Mouse (Mus musculus): ENCODE measurements at regions not wholly inside any gene's neighbourhood (a gene's known extent, or its start where the extent isn't known, plus 50 kb on each side); places are given as distances from the start of the nearest gene placed in this dataset.

- 60% methylated on average over 6 of the region's 6 CpGs for WGBS
- no peak overlapping the region for H3K4me3 ChIP-seq (ENCODE audit: insufficient read depth, low read depth, low read length)
- no peak for DNase-seq (ENCODE audit: extremely low read depth, low read depth, low spot score)
These were observed 217.5 kb downstream of the Mex3b start for GRCm38 (mm10) chr7:83084496-83085082.

GRCm38 (mm10) chr7:83085547-83086158, 218.5 kb downstream of the Mex3b start:
- DNase-seq (ENCODE audit: extremely low read depth, low read depth, low spot score), result no peak
- no peak overlapping the region for H3K4me3 ChIP-seq (ENCODE audit: insufficient read depth, low read depth, low read length)
- H3K27me3 ChIP-seq (ENCODE audit: control insufficient read depth, insufficient read depth, low read length), result no peaks in the 10 kb centered on the region
- no peak overlapping the region for H3K27ac ChIP-seq (replicated peaks; ENCODE audit: insufficient read depth, low read depth, low read length)
- no peak for TF ChIP-seq CTCF (IDR thresholded peaks at IDR 0.05; ENCODE audit: low read depth, low read length)
- TF ChIP-seq POLR2A (IDR thresholded peaks at IDR 0.05; ENCODE audit: extremely low read depth, insufficient read depth, low read length), result no peak
- H3K9ac ChIP-seq (ENCODE audit: low read depth, low read length), result no peak overlapping the region
- WGBS, result 78% methylated on average over 4 of the region's 4 CpGs
- no peaks in the 10 kb centered on the region for H3K36me3 ChIP-seq (ENCODE audit: control insufficient read depth, insufficient read depth, low read length)
- no peaks in the 10 kb centered on the region for H3K4me1 ChIP-seq (ENCODE audit: control insufficient read depth, insufficient read depth, low read length)
- H3K79me2 ChIP-seq (ENCODE audit: control insufficient read depth, insufficient read depth, low read length), result no peaks in the 10 kb centered on the region

More at GRCm38 (mm10) chr7:83084496-83085082, 217.5 kb downstream of the Mex3b start:
- TF ChIP-seq POLR2A (IDR thresholded peaks at IDR 0.05; ENCODE audit: extremely low read depth, insufficient read depth, low read length), result no peak
- no peak for TF ChIP-seq CTCF (IDR thresholded peaks at IDR 0.05; ENCODE audit: low read depth, low read length)
- Histone ChIP-seq H3K27ac (replicated peaks; ENCODE audit: insufficient read depth, low read depth, low read length) (no peak overlapping the region), H3K79me2 (ENCODE audit: control insufficient read depth, insufficient read depth, low read length) (no peaks in the 10 kb centered on the region), H3K9ac (ENCODE audit: low read depth, low read length) (no peak overlapping the region), H3K27me3 (ENCODE audit: control insufficient read depth, insufficient read depth, low read length) (no peaks in the 10 kb centered on the region), H3K36me3 (ENCODE audit: control insufficient read depth, insufficient read depth, low read length) (no peaks in the 10 kb centered on the region), H3K4me1 (ENCODE audit: control insufficient read depth, insufficient read depth, low read length) (no peaks in the 10 kb centered on the region)

- Histone ChIP-seq H3K4me1 (ENCODE audit: control insufficient read depth, insufficient read depth, low read length) (no peaks in the 10 kb centered on the region), H3K9ac (ENCODE audit: low read depth, low read length) (no peak overlapping the region), H3K4me3 (ENCODE audit: insufficient read depth, low read depth, low read length) (no peak overlapping the region), H3K27me3 (ENCODE audit: control insufficient read depth, insufficient read depth, low read length) (no peaks in the 10 kb centered on the region), H3K79me2 (ENCODE audit: control insufficient read depth, insufficient read depth, low read length) (no peaks in the 10 kb centered on the region), H3K36me3 (ENCODE audit: control insufficient read depth, insufficient read depth, low read length) (no peaks in the 10 kb centered on the region), H3K27ac (replicated peaks; ENCODE audit: insufficient read depth, low read depth, low read length) (no peak overlapping the region)
- no peak for DNase-seq (ENCODE audit: extremely low read depth, low read depth, low spot score)
- TF ChIP-seq CTCF (IDR thresholded peaks at IDR 0.05; ENCODE audit: low read depth, low read length), result no peak
- TF ChIP-seq POLR2A (IDR thresholded peaks at IDR 0.05; ENCODE audit: extremely low read depth, insufficient read depth, low read length), result no peak
- 71% methylated on average over 4 of the region's 4 CpGs for WGBS
These were observed 220.3 kb downstream of the Mex3b start for GRCm38 (mm10) chr7:83087408-83087807.

GRCm38 (mm10) chr7:83088125-83088524, 221.0 kb downstream of the Mex3b start:
- no peaks in the 10 kb centered on the region for H3K79me2 ChIP-seq (ENCODE audit: control insufficient read depth, insufficient read depth, low read length)
- no peak for TF ChIP-seq CTCF (IDR thresholded peaks at IDR 0.05; ENCODE audit: low read depth, low read length)
- no peak for TF ChIP-seq POLR2A (IDR thresholded peaks at IDR 0.05; ENCODE audit: extremely low read depth, insufficient read depth, low read length)
- no peaks in the 10 kb centered on the region for H3K4me1 ChIP-seq (ENCODE audit: control insufficient read depth, insufficient read depth, low read length)
- no peak overlapping the region for H3K4me3 ChIP-seq (ENCODE audit: insufficient read depth, low read depth, low read length)
- H3K9ac ChIP-seq (ENCODE audit: low read depth, low read length), result no peak overlapping the region
- no peak for DNase-seq (ENCODE audit: extremely low read depth, low read depth, low spot score)
- no peaks in the 10 kb centered on the region for H3K27me3 ChIP-seq (ENCODE audit: control insufficient read depth, insufficient read depth, low read length)
- H3K27ac ChIP-seq (replicated peaks; ENCODE audit: insufficient read depth, low read depth, low read length), result no peak overlapping the region
- WGBS, result 47% methylated on average over 4 of the region's 4 CpGs
- no peaks in the 10 kb centered on the region for H3K36me3 ChIP-seq (ENCODE audit: control insufficient read depth, insufficient read depth, low read length)

GRCm38 (mm10) chr7:83089330-83089982, 222.3 kb downstream of the Mex3b start:
- TF ChIP-seq CTCF (IDR thresholded peaks at IDR 0.05; ENCODE audit: low read depth, low read length) (no peak), POLR2A (IDR thresholded peaks at IDR 0.05; ENCODE audit: extremely low read depth, insufficient read depth, low read length) (no peak)
- Histone ChIP-seq H3K9ac (ENCODE audit: low read depth, low read length) (no peak overlapping the region), H3K4me3 (ENCODE audit: insufficient read depth, low read depth, low read length) (no peak overlapping the region), H3K79me2 (ENCODE audit: control insufficient read depth, insufficient read depth, low read length) (no peaks in the 10 kb centered on the region), H3K4me1 (ENCODE audit: control insufficient read depth, insufficient read depth, low read length) (no peaks in the 10 kb centered on the region), H3K27ac (replicated peaks; ENCODE audit: insufficient read depth, low read depth, low read length) (no peak overlapping the region), H3K27me3 (ENCODE audit: control insufficient read depth, insufficient read depth, low read length) (no peaks in the 10 kb centered on the region), H3K36me3 (ENCODE audit: control insufficient read depth, insufficient read depth, low read length) (no peaks in the 10 kb centered on the region)
- DNase-seq (ENCODE audit: extremely low read depth, low read depth, low spot score), result peak; percentile 2
- WGBS, result 45% methylated on average over 8 of the region's 8 CpGs

- H3K4me1 ChIP-seq (ENCODE audit: control insufficient read depth, insufficient read depth, low read length), result no peaks in the 10 kb centered on the region
- no peak overlapping the region for H3K4me3 ChIP-seq (ENCODE audit: insufficient read depth, low read depth, low read length)
- H3K79me2 ChIP-seq (ENCODE audit: control insufficient read depth, insufficient read depth, low read length), result no peaks in the 10 kb centered on the region
- H3K9ac ChIP-seq (ENCODE audit: low read depth, low read length), result no peak overlapping the region
- no peaks in the 10 kb centered on the region for H3K27me3 ChIP-seq (ENCODE audit: control insufficient read depth, insufficient read depth, low read length)
- no peaks in the 10 kb centered on the region for H3K36me3 ChIP-seq (ENCODE audit: control insufficient read depth, insufficient read depth, low read length)
- TF ChIP-seq POLR2A (IDR thresholded peaks at IDR 0.05; ENCODE audit: extremely low read depth, insufficient read depth, low read length) (no peak), CTCF (IDR thresholded peaks at IDR 0.05; ENCODE audit: low read depth, low read length) (no peak)
- no peak overlapping the region for H3K27ac ChIP-seq (replicated peaks; ENCODE audit: insufficient read depth, low read depth, low read length)
- DNase-seq (ENCODE audit: extremely low read depth, low read depth, low spot score), result no peak
- WGBS, result 60% methylated on average over 8 of the region's 8 CpGs
These were observed 226.8 kb downstream of the Mex3b start for GRCm38 (mm10) chr7:83093923-83094355.

Measured in liver, adult 2 months (tissue).